9 mouse cellular contexts compared by ENCODE assay signal in the genomic region with DNA sequence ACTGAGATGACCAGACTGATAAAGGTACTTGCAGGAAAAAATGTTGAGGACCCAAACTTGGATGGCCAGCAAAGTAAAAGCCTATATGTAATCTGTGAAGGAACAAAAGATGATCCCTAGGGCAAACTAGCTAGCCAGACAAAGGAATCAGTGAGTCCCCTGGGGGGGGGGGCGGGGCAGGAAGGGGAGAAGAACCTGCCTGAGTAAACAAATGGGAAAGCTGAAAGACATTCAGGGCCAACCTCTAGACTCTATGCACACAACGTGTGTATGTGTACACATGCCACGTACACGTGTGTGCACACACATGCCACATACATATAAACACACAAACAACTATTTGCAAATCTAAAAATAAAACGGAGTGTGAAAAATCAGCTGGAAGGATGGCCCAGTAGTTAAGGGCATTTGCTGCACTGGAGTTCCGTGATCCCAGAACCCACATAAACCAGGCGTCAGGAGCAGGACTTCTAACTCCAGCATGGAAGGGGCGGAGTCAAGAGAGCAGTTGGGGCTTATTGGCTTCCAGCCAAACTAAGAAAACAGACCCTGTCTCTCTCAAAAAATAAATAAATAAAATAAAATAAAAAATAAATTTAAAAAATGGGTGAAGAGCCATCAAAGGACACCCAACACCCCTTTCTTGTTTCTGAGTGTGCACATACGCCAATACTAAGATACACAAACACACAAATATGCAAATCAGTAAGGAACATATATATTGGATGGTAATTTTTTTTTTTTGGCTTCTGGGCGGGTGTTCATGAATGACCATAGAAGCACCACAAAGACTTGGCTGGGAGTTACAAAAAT. TPM values are rescaled to one million over a fixed set of nuclear protein-coding genes. Genes with fewer than 3 reads are reported as not detected.
DNase-seq lines count a peak whose midpoint lies in the region; ATAC-seq and TF ChIP-seq lines count a peak whose summit lies in the region.
"Had no signal": no experiment of that assay in that cellular context is flagged by ENCODE, and none has a peak within 500 bp of the region (broad histone marks: within the 10 kb centered on the region; RNA-seq: fewer than 3 reads in every experiment).

No protein-coding gene starts in this region.

- no peak for TF ChIP-seq RAD21 in MEL (IDR thresholded peaks at IDR 0.05; ENCODE audit: low read depth, low read length)

- no peak for TF ChIP-seq EP300 in ES-Bruce4 (IDR thresholded peaks at IDR 0.05; ENCODE audit: insufficient read depth, low read depth, low read length)
- no peak for TF ChIP-seq EP300 in MEL (IDR thresholded peaks at IDR 0.05; ENCODE audit: low read depth in 1 of 2, low read length in 2 of 2)

- ATAC-seq in forebrain, embryonic 16.5 days: no peak
- ATAC-seq in midbrain, embryonic 11.5 days (ENCODE audit: low FRiP score): peak; percentile 15; the same call in 1 of the 2 replicates

- no peak for TF ChIP-seq POLR2A in ES-Bruce4 (IDR thresholded peaks at IDR 0.05; ENCODE audit: insufficient read depth, low read length)
- TF ChIP-seq POLR2A in MEL (IDR thresholded peaks at IDR 0.05; ENCODE audit: control insufficient read depth in 1 of 2, insufficient read depth in 1 of 2, low read depth in 1 of 2, low read length in 2 of 2, poor library complexity in 1 of 2): no peak

- TF ChIP-seq CTCF in ES-Bruce4 (IDR thresholded peaks at IDR 0.05; ENCODE audit: low read depth, low read length): no peak
- TF ChIP-seq CTCF in MEL (IDR thresholded peaks at IDR 0.05 in 2 of 3, conservative IDR thresholded peaks at IDR 0.05 in 1 of 3; ENCODE audit: control insufficient read depth in 1 of 3, insufficient read depth in 1 of 3, low read depth in 2 of 3, low read length in 3 of 3, poor library complexity in 1 of 3, severe bottlenecking in 1 of 3): no peak

- H3K4me1 ChIP-seq in ES-Bruce4 (ENCODE audit: control insufficient read depth, insufficient read depth, low read length) (peaks cover 2% of the 10 kb centered on the region), MEL (ENCODE audit: control insufficient read depth in 1 of 2, insufficient read depth in 2 of 2, low read length in 2 of 2) (peaks cover 0 to 4% of the 10 kb centered on the region in 2 experiments; a peak in 2 of 4 replicates)
- peaks cover 15% of the 10 kb centered on the region for H3K4me1 ChIP-seq in forebrain, embryonic 16.5 days (replicated peaks; ENCODE audit: control insufficient read depth, insufficient read depth, low read length)
- H3K4me1 ChIP-seq in midbrain, embryonic 11.5 days (ENCODE audit: control insufficient read depth, insufficient read depth, low read length): peaks cover 15% of the 10 kb centered on the region

- peaks cover 16% of the 10 kb centered on the region for H3K79me2 ChIP-seq in MEL (ENCODE audit: control insufficient read depth, insufficient read depth, low read length, poor library complexity)

- DNase-seq in MEL (ENCODE audit: low read depth, low spot score): peak; percentile 68
- peak; percentile 86 for DNase-seq in midbrain, embryonic 11.5 days (ENCODE audit: low spot score, missing footprints)
- no peak for DNase-seq in thymus, postnatal 36 days
- no peak for DNase-seq in ovary, postnatal 10 days (ENCODE audit: low spot score)
- DNase-seq in left cerebral cortex, adult 8-10 months (ENCODE audit: low spot score in 2 of 2): no peak
- DNase-seq: adrenal gland, postnatal 10 days; heart, postnatal 36 days had no signal

- 28% methylated on average over 9 of the region's 10 CpGs for WGBS in forebrain, embryonic 16.5 days
- WGBS in midbrain, embryonic 11.5 days: 37% methylated on average over 10 of the region's 10 CpGs

- no peaks in the 10 kb centered on the region for H3K9me3 ChIP-seq in ES-Bruce4 (replicated peaks; ENCODE audit: control insufficient read depth, insufficient read depth, low read length, poor library complexity, severe bottlenecking)
- H3K9me3 ChIP-seq in MEL (replicated peaks; ENCODE audit: insufficient read depth, low read length): no peaks in the 10 kb centered on the region
- no peaks in the 10 kb centered on the region for H3K9me3 ChIP-seq in forebrain, embryonic 16.5 days (ENCODE audit: control insufficient read depth, low read length)
- H3K9me3 ChIP-seq in midbrain, embryonic 11.5 days (ENCODE audit: control insufficient read depth, low read length): no peaks in the 10 kb centered on the region

- H3K27ac ChIP-seq in ES-Bruce4 (ENCODE audit: insufficient read depth, low read length) (no peak overlapping the region), MEL (ENCODE audit: control insufficient read depth, low read depth, low read length) (peak overlapping the region; percentile 30; the same call in 1 of the 2 replicates)
- no peak overlapping the region for H3K27ac ChIP-seq in forebrain, embryonic 16.5 days (ENCODE audit: low read length)
- H3K27ac ChIP-seq in midbrain, embryonic 11.5 days (ENCODE audit: low read depth, low read length): no peak overlapping the region

- H3K9ac ChIP-seq in ES-Bruce4 (ENCODE audit: low read depth, poor library complexity, severe bottlenecking) (no peak overlapping the region), MEL (ENCODE audit: control insufficient read depth, low read depth, low read length, poor library complexity, severe bottlenecking) (peak overlapping the region; percentile 39; the same call in 1 of the 2 replicates)
- H3K9ac ChIP-seq in forebrain, embryonic 16.5 days (replicated peaks; ENCODE audit: low read depth, low read length): no peak overlapping the region
- no peak overlapping the region for H3K9ac ChIP-seq in midbrain, embryonic 11.5 days (ENCODE audit: low read length)

- H3K36me3 ChIP-seq in ES-Bruce4 (ENCODE audit: control insufficient read depth, insufficient read depth, low read length, poor library complexity, severe bottlenecking) (peaks cover 4% of the 10 kb centered on the region), MEL (ENCODE audit: control insufficient read depth in 1 of 2, insufficient read depth in 2 of 2, low read length in 2 of 2) (peaks cover 0 to 13% of the 10 kb centered on the region in 2 experiments; a peak in 2 of 4 replicates)
- H3K36me3 ChIP-seq in forebrain, embryonic 16.5 days (ENCODE audit: control insufficient read depth, insufficient read depth): no peaks in the 10 kb centered on the region; the same call in 1 of the 2 replicates
- H3K36me3 ChIP-seq in midbrain, embryonic 11.5 days (ENCODE audit: control insufficient read depth, insufficient read depth, low read length): no peaks in the 10 kb centered on the region

- H3K4me3 ChIP-seq in ES-Bruce4 (ENCODE audit: low read depth, low read length) (peak overlapping the region; percentile 14), MEL (ENCODE audit: control insufficient read depth in 1 of 2, insufficient read depth in 1 of 2, low read depth in 2 of 2, low read length in 2 of 2) (peak overlapping the region; percentile 25 to 87; a peak in 3 of 4 replicates)
- H3K4me3 ChIP-seq in forebrain, embryonic 16.5 days (replicated peaks; ENCODE audit: low read length): no peak overlapping the region; the same call in 1 of the 2 replicates
- no peak overlapping the region for H3K4me3 ChIP-seq in midbrain, embryonic 11.5 days (ENCODE audit: low read depth, low read length)

- H3K4me2 ChIP-seq in forebrain, embryonic 16.5 days (ENCODE audit: low read length): peak overlapping the region; percentile 82
- H3K4me2 ChIP-seq in midbrain, embryonic 11.5 days: peak overlapping the region; percentile 56

- H3K27me3 ChIP-seq in ES-Bruce4 (ENCODE audit: control insufficient read depth, insufficient read depth, low read length, poor library complexity, severe bottlenecking) (no peaks in the 10 kb centered on the region), MEL (ENCODE audit: control insufficient read depth in 1 of 2, insufficient read depth in 2 of 2, low read length in 2 of 2) (no peaks in the 10 kb centered on the region)
- H3K27me3 ChIP-seq in forebrain, embryonic 16.5 days (replicated peaks; ENCODE audit: control insufficient read depth, insufficient read depth, low read length): no peaks in the 10 kb centered on the region
- no peaks in the 10 kb centered on the region for H3K27me3 ChIP-seq in midbrain, embryonic 11.5 days (ENCODE audit: control insufficient read depth, insufficient read depth, low read length)

TF ChIP-seq in MEL, 35 proteins besides CTCF, POLR2A, EP300 and RAD21:
- TF ChIP-seq BHLHE40 (IDR thresholded peaks at IDR 0.05; ENCODE audit: borderline replicate concordance, low read depth, low read length) (no peak), ZNF384 (IDR thresholded peaks at IDR 0.05; ENCODE audit: low read depth, low read length) (peak; percentile 81), RCOR1 (IDR thresholded peaks at IDR 0.05; ENCODE audit: low read depth, low read length) (no peak), POLR2AphosphoS5 (IDR thresholded peaks at IDR 0.05; ENCODE audit: borderline replicate concordance, low read depth, low read length) (no peak), NRF1 (IDR thresholded peaks at IDR 0.05; ENCODE audit: insufficient read depth, low read depth, low read length, poor library complexity, severe bottlenecking) (no peak), ZMIZ1 (IDR thresholded peaks at IDR 0.05; ENCODE audit: low read depth, low read length) (no peak), MAX (IDR thresholded peaks at IDR 0.05; ENCODE audit: low read length) (no peak), CHD1 (IDR thresholded peaks at IDR 0.05; ENCODE audit: low read depth, low read length) (no peak)

RNA-seq across cellular contexts. Expression of gene Cep78, which starts 1.7 kb away (rescaled TPM):
- polyA plus RNA-seq in ES-Bruce4 (2011; ENCODE audit: insufficient read depth, insufficient read length, low read depth, missing spikeins) (31.0 and 33.6 TPM in 2 replicates), MEL (2012; ENCODE audit: insufficient read depth in 1 of 2, insufficient read length in 2 of 2, low read depth in 1 of 2, low replicate concordance in 2 of 2, missing spikeins in 1 of 2) (10 to 100 TPM in 1 of 2 experiments, not detected in 1; 22.2 TPM)
- 22.0 and 23.0 TPM in 2 replicates for total RNA-seq in MEL (2012; rRNA removed)
- 33.2 and 36.5 TPM in 2 replicates for polyA plus RNA-seq in forebrain, embryonic 16.5 days (2015; fragmentation: Nextera tagmentation; extraction: Ambion mirVana)
- polyA plus RNA-seq in midbrain, embryonic 11.5 days (2014; fragmentation: Nextera tagmentation; extraction: Ambion mirVana): 49.6 and 50.9 TPM in 2 replicates
- total RNA-seq in left cerebral cortex, adult 8-10 months (2022): 10 to 100 TPM in 2 of 4 experiments, 1 to 10 TPM in 2; 8.8 to 10.5 (median 9.8) TPM

RNA-seq across cellular contexts. Expression of gene Psat1, which starts 36.0 kb away (rescaled TPM):
- polyA plus RNA-seq in ES-Bruce4 (2011; ENCODE audit: insufficient read depth, insufficient read length, low read depth, missing spikeins): 213 and 228 TPM in 2 replicates
- total RNA-seq in MEL (2012; rRNA removed): 201 and 352 TPM in 2 replicates
- 100 to 1,000 TPM; 484 to 552 TPM for polyA plus RNA-seq in MEL (2012; ENCODE audit: insufficient read depth in 1 of 2, insufficient read length in 2 of 2, low read depth in 1 of 2, low replicate concordance in 2 of 2, missing spikeins in 1 of 2)
- polyA plus RNA-seq in forebrain, embryonic 16.5 days (2015; fragmentation: Nextera tagmentation; extraction: Ambion mirVana): 102 and 103 TPM in 2 replicates
- 103 and 105 TPM in 2 replicates for polyA plus RNA-seq in midbrain, embryonic 11.5 days (2014; fragmentation: Nextera tagmentation; extraction: Ambion mirVana)
- 100 to 1,000 TPM; 116 to 122 (median 118) TPM for total RNA-seq in left cerebral cortex, adult 8-10 months (2022)

Comparison
In these comparisons a context has a peak if more than half of its experiments do, and no peak if none do; other contexts are left out.
1. H3K4me3 ChIP-seq: peak in ES-Bruce4 (single experiment) and MEL (2 of 2); none in forebrain, embryonic 16.5 days (single experiment) and midbrain, embryonic 11.5 days (single experiment).
2. DNase-seq: peak in MEL (single experiment) and midbrain, embryonic 11.5 days (single experiment); none in thymus, postnatal 36 days (0 of 2), ovary, postnatal 10 days (single experiment) and left cerebral cortex, adult 8-10 months (0 of 2).